Mouse (Mus musculus): Measurements from ENCODE around the gene Ninj1. TPM values are rescaled to one million over a fixed set of nuclear protein-coding genes. Genes with fewer than 3 reads are reported as not detected.

Gene Ninj1
- total RNA-seq, 2 experiments from 2014 or later, result 101 to 109 TPM

DNA sequence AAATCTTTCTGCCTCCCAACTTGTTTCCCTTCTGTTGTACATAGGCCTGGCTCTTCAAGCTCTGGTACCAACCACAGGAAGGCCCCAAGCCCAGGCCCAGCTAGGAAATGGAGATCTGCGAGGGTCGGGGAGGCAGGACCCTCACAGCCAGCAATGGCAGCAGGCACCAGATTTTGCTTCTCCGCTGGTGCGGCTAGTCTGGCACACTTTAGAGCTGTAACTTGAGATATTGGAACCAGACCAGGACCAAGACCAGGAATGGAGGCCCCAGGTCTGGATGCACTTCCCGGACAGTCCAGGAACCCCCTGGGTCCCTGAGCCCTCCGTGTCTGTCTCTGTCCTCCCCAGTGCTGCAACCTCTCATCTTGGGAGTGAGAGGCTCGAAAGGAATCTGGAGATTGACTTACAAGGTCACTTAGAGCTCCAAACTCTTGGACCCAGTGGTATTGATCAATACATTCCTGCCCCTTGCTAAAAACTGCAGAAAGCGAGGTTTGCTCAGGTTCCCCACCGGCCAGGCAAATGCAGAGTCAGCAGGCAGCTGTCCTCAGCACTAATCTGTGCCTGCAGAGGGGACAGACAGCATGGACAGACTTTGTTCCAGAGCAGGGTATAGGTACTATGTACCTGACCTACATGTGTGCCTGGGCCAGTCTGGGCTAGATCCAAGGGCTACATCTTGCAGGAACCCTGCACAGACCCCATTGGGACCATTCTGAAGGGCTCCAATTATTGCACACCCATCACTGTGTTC, 29.7 kb downstream of the Ninj1 start:
- intact Hi-C loops (cut with DNase I), result loop anchor here (10.0 kb wide), 1 partner anchor 438 kb away; the partner anchor contains the start of genes Cenpp and Nol8
- no peak for DNase-seq (ENCODE audit: low spot score)

DNA sequence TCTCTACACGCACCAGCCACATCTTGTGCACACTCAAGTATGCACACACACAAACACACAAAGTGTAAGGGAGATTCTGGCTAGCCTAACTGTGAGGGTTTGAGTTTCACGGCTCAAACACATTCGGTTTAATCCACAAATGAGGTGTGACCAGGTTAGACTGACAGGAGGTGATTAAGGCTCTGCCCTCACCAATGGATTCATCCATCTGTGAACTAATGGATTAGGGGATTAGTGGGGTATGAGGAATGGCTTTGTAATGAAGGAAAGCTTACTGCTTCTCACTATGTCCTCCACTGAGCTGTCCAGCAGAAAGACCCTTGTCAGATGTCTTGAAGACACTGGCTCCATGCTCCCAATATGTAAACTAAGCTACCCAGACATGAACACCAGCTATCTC, 31.4 kb downstream of the Ninj1 start:
- no peak for DNase-seq (ENCODE audit: low spot score)
- intact Hi-C loops (cut with DNase I), result loop anchor here (10.0 kb wide), 1 partner anchor 436 kb away; the partner anchor contains the start of genes Cenpp and Nol8

DNA sequence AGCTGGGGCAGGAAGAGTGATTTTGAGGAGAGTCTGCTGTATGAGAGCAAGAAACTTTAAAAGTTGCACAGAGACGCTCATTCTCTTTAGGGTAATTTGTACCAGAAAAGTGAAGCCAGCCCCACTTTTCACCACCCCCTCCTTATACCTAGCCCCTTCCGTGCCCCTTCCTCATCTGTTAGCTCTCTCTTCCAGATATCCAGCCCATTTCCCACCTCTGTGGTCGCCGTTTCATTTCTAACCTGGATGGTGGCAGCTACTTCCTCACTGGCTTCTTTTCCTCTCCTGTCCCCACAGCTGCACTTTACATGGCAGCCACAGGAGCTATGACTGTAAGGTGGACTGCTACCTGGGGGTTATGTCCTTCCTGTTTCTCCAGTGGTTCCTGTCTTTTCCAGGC, 32.1 kb downstream of the Ninj1 start:
- no peak for DNase-seq (ENCODE audit: low spot score)
- intact Hi-C loops (cut with DNase I), result loop anchor here (10.0 kb wide), 1 partner anchor 435 kb away; the partner anchor contains the start of genes Cenpp and Nol8

DNA sequence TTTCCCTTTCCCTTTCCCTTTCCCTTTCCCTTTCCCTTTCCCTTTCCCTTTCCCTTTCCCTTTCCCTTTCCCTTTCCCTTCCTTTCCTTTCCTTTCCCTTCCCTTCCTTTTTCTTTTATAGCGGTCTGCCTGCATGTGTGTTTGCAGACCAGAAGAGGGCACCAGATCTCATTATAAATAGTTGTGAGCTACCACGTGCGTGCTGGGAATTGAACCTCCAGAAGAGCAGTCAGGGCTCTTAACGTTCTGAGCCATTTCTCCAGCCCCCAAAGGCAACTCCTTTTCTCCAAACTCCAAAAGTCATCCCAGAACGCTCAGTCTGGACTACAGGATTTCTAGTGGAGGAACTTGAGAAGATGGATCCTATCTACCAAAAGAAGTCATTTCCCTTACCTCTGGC, 33.6 kb downstream of the Ninj1 start:
- intact Hi-C loops (cut with DNase I), result no loop called here
- no peak for DNase-seq (ENCODE audit: low spot score)

DNA sequence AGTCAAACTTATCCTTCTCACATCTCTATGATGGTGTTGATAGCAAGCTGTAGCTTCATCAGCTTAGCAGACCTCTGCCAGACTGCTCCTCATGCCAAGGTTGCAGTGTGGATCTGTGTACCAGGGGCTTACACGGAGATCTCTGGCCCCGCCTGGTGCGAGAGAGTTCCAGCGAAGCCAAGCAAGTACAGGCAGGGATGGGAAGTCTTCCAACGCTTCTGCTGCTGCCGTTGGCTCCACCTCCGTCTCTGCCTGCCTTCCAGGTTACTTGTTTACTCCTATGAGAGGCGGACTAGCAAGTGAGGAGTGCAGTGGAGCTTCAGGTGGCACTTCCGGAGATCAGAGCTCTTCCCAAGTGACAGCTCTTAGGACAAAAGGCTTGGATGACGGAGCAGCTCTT, 37.0 kb downstream of the Ninj1 start:
- no peak for DNase-seq (ENCODE audit: low spot score)
- intact Hi-C loops (cut with DNase I), result no loop called here

DNA sequence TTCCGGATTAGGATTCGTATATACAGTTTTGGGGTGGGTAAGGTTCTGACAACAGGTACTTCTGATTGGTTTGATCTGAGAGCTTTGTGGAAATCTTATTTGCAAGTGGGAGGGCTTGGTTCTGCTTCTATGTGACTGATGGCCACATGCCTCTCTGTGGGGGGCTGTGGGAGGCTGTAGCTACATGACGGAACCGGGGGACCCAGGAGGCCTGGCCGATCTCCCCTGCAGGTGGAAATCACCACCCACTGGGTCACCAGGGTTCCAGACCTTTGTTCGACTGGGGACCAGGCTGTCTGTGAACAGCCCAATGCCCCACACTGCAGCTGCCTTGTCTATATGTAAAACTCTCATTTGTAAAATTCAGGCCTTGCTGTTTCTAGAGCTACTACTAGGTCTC, 37.4 kb downstream of the Ninj1 start:
- intact Hi-C loops (cut with DNase I), result no loop called here
- no peak for DNase-seq (ENCODE audit: low spot score)

DNA sequence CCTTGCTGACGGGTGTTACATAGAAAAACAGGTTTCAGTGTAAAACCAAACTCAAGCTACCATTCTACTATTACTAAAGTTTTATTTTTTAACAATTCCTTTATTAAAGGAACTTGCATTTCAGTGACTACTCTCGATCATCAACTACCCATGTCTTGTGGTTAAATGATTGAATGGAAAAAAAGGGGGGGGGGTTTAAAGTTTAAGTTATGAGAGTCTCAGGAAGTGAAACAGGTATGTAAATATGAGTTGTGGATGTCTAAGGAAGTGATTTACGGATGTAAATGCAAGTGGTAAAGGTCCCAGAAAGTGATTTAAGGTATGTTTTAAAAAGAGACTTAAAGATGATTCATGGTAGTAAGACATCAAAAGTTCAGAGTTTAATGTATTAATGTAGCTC, 37.9 kb downstream of the Ninj1 start:
- intact Hi-C loops (cut with DNase I), result no loop called here
- DNase-seq (ENCODE audit: low spot score), result no peak

DNA sequence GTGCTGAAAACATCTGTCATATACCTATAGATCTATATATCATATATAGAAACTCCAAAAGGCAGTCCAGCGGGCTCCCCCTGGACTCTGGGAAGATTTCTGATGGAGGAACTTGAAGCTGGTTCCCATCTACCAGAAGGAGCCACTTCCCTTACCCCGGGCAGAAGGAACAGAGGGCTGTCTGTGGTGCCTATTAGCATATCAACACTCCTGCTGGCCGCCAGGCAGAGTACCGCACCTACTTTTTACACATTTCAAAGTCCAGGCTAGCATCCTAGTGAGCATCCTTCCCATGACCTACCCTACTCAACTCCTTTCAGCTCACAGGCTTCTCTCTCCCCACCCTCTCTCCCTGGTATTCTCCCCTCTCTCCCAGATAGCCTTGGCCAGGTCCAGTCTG, 38.3 kb downstream of the Ninj1 start:
- intact Hi-C loops (cut with DNase I), result no loop called here
- no peak for DNase-seq (ENCODE audit: low spot score)

DNA sequence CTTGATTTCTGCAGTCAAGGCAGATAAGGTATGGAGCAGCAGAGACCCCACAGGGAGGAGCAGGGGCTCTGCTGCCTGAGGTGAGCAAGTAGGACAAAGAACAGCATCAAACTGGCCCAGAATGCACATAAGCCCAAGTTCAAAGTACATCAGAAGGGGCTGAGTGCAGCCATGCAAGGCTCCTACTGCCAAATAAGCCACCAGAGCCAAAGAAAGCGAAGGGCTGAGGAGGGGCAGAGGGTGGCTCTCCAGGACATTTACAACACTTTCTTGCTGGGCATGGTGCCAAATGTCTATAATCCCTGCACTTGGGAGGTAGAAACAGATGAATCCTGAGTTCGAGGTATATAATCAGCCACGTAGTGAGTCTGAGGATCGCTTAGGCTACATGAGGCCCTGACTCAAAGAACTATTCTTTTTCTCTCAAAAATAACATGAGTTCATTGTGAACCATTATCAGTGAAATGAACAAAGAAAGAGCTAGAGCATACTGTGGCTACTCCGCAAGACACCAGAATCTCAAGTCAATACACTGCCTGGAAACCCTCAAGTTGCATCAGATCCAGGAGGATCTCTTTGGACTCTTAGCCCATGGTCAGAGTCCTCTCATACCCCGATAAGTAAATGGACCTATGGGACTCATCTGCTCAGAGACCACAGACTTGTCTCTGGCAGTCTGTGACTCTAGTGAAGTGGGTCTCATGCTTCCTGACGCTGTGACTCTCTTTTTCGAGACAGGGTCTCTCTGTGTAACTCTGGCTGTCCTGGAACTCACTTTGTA, 46.7 kb downstream of the Ninj1 start:
- no peak for DNase-seq (ENCODE audit: low spot score)
- intact Hi-C loops (cut with DNase I), result no loop called here

DNA sequence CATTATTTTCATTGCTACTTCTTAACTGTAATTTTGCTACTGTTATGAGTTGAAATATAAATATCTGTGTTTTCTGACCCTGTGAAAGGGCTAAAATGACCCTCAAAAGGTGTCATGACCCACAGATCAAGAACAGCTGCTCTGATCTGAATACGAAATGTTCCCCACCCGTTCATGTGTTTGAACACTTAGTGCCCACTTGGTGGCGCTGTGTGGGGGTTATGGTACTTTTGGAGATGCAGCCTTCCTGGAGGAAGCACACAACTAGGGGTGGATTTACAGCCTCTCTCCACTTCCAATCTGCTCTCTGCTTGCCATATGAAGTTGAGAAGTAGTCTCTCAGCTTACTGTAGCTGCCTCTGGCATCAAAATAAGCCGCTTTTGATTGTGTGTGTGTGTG, 47.4 kb downstream of the Ninj1 start:
- intact Hi-C loops (cut with DNase I), result no loop called here
- DNase-seq (ENCODE audit: low spot score), result no peak

DNA sequence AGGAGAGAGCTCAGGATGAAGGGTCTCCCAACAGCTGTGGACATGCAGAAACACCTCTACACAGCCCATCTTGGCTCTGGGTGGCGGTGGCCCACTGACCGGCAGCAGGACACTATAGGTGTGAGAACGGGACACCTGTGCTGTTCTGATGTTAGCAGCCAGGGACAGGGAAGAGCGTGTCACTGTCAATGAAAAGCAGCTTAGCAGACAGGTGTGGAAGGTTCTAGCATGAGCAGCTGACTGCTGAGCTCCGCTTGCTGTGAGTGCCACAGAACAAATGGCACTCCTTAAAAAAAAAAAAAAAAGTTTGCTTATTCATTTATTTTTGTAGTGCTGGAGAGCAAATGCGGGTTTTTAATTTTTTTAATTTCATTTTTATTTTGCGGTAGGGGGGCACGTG, 50.3 kb downstream of the Ninj1 start:
- intact Hi-C loops (cut with DNase I), result no loop called here
- DNase-seq (ENCODE audit: low spot score), result no peak

DNA sequence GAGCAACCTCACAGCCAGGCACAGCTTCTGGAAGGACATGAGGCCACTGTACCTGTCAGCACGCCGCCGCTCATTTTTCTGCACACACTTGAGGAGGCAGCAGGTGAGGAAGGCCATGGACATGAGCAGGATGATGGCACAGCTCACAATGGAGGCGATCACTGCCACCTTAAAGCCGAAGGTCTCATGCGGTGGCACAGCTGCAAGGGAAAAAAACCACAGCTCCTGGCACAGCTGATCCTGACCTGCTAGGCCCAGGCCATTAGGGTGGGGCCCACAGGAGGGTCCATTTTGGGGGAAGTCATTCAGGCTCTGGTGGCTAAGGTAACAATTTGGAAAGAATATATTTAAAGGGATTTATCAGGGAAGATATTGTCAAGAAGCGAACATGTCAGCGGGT, 51.5 kb downstream of the Ninj1 start:
- intact Hi-C loops (cut with DNase I), result no loop called here

DNA sequence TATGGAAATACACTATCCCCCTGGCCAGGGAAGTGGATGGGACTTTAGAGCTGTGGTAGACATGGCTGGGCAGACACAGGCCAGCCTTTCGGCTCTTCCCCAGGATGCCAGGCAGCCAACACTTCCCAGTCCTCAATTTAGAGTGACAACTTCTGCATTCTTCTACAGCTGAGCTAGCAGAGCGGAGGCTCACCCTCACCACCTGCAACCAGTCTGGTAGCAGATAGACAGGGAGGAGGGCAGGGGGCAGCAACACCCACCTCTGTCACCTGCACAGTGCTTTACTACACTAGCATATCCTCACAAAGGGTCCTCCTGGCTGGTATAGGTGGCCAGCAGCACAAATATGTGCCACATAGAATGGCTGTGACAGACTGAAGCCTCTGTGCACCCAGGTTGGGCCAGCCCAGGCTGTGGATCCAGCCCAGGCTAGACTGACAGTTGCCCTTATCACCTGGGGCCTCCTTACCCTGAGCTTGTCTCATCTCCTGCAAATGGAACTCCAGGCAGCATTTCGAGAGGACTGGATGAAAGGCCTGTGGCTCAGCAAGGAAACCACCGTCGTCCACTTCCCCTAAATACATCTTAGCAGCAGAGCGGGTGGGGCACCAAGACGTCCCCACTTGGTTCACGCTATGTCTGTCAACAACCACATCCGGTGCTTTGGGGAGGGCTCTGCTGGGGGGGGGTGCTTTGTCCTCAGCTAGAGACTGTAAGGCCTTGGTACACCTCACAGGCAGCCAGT, 55.2 kb downstream of the Ninj1 start:
- intact Hi-C loops (cut with DNase I), result no loop called here
- DNase-seq (ENCODE audit: low spot score), result no peak

More for the DNA sequence above, 51.5 kb downstream of the Ninj1 start:
- no peak for DNase-seq (ENCODE audit: low spot score)

DNA sequence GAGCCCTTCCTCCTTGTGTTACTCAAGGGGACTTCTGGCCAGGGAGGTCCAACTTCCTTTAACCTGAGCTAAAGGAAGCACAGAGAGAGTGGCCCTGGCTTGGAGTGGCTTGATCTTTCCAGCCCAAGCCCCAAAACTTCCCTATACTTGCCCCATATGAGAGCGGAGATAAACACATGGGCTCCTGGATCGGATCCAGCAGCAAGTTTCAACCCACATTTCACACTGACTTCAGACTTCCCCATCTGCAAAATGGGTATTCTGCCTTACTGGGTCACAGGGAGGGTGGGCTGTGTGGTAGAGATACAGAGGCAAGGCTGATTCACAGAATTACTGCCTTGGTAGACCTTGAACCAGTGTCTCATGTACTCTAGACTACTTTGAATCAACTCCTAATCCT, 56.2 kb downstream of the Ninj1 start:
- no peak for DNase-seq (ENCODE audit: low spot score)
- intact Hi-C loops (cut with DNase I), result no loop called here

DNA sequence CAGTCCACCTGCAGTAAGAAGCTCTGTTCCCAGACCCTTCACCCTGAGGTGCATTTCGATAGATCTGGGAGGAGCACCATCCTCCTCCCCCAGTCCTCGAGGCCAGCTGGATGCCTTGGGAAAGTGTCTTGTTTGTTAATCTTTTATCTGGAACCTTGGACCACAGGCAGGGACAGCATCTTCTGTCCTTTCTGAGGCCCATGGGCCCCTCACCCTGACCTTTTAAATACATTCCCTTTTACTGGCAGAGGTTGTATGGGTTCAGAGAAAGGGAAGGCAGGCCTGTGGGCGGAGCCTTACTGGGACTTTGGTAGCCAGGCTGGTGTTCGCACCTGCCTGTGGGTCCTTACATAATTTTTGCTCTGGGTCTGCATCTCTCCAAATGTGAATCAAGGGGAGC, 58.0 kb downstream of the Ninj1 start:
- DNase-seq (ENCODE audit: low spot score), result no peak
- intact Hi-C loops (cut with DNase I), result no loop called here

Other genes with a start within 250 kb of the Ninj1 start
- gene Fam120a, start 219.5 kb upstream of the Ninj1 start, total RNA-seq (2021), result 100 to 1,000 TPM; 110 to 116 TPM
- gene Wnk2, start 39.5 kb upstream of the Ninj1 start, total RNA-seq (2021), result 10 to 100 TPM; 71.4 to 78.2 TPM
- gene Card19, start 28.6 kb downstream of the Ninj1 start, total RNA-seq (2021), result 100 to 1,000 TPM; 152 to 154 TPM
- under 1 TPM; 0.70 to 0.87 TPM for gene Susd3, start 61.2 kb downstream of the Ninj1 start, total RNA-seq (2021)
- 1 to 10 TPM in 1 of 2 experiments, under 1 TPM in 1; 0.91 to 1.2 TPM for gene Fgd3, start 132.8 kb downstream of the Ninj1 start, total RNA-seq (2021)
- 10 to 100 TPM; 74.7 to 76.9 TPM for gene Bicd2, start 154.1 kb downstream of the Ninj1 start, total RNA-seq (2021)
- 1 to 10 TPM; 5.6 to 6.4 TPM for gene Ippk, start 233.8 kb downstream of the Ninj1 start, total RNA-seq (2021)

All from heart, postnatal 25 days (tissue).